Mouse (Mus musculus) kidney, postnatal 0 days (tissue): ENCODE results near the gene Ccdc190. TPM values are rescaled to one million over a fixed set of nuclear protein-coding genes. Genes with fewer than 3 reads are reported as not detected.

ENCODE experiments used
- ATAC-seq: fragments of 200-750 bp; cut with Nextera tagmentation; replicated peaks from 2 replicates; pipeline ENCODE4 v1.8.0; 2017; ENCODE audit warnings: low read depth, moderate number of reproducible peaks, moderate TSS enrichment, moderate library complexity; ENCODE audit not compliant: low FRiP score
- DNase-seq: peaks from one replicate; pipeline ENCODE4 v3.0.0-alpha.2; 2016; ENCODE audit warnings: low spot score
- H3K27ac ChIP-seq: fragments of 300-500 bp; sonication (generic); 2 replicates; pipeline ENCODE4 v1.5.1; 2014; ENCODE audit warnings: mild to moderate bottlenecking
- H3K27me3 ChIP-seq: fragments of 300-500 bp; sonication (generic); 2 replicates; pipeline ENCODE4 v1.6.1; 2014; ENCODE audit warnings: low read length, mixed read lengths; ENCODE audit not compliant: insufficient read depth
- H3K36me3 ChIP-seq: fragments of 300-500 bp; sonication (generic); 2 replicates; pipeline ENCODE4 v1.6.1; 2014; ENCODE audit warnings: low read length, mixed read lengths; ENCODE audit not compliant: insufficient read depth
- H3K4me1 ChIP-seq: fragments of 300-500 bp; sonication (generic); replicated peaks from 2 replicates; pipeline ENCODE4 v1.6.1; 2014; ENCODE audit warnings: antibody characterized with exemption, low read length, mixed read lengths; ENCODE audit not compliant: insufficient read depth
- H3K4me2 ChIP-seq: fragments of 300-500 bp; sonication (generic); 2 replicates; pipeline ENCODE4 v1.6.1; 2014; ENCODE audit warnings: mild to moderate bottlenecking, low read length, moderate library complexity, mixed read lengths
- H3K4me3 ChIP-seq: fragments of 300-500 bp; sonication (generic); replicated peaks from 2 replicates; pipeline ENCODE4 v1.5.1; 2014; ENCODE audit warnings: low read depth, low read length
- H3K9ac ChIP-seq: fragments of 300-500 bp; sonication (generic); 2 replicates; pipeline ENCODE4 v1.6.1; 2014; ENCODE audit warnings: low read depth, low read length
- H3K9me3 ChIP-seq: fragments of 300-500 bp; sonication (generic); replicated peaks from 2 replicates; pipeline ENCODE4 v1.6.1; 2016; ENCODE audit warnings: low read length, inconsistent platforms, mixed read lengths
- CTCF ChIP-seq: IDR thresholded peaks from 2 replicates; pipeline ENCODE4 v1.5.1; 2016; ENCODE audit warnings: antibody characterized with exemption, low read depth, mild to moderate bottlenecking, moderate library complexity
- WGBS: fragments of 180-500 bp; shearing (Covaris S2); extraction: QIAGEN DNeasy Blood & Tissue Kit; methylation state at CpG from one replicate; pipeline ENCODE4 v1.1.7; 2014; 5-methylcytosine and 5-hydroxymethylcytosine counted together
- polyA plus RNA-seq: library from polyadenylated mRNA; unstranded; fragments of >200 nt; fragmentation: Nextera tagmentation; extraction: Ambion mirVana; gene quantifications from 2 replicates; pipeline ENCODE4 v1.2.1, GENCODE M21; 2015

Ccdc190 gene
- polyA plus RNA-seq, 1 experiment from 2014 or later, result 0.16 TPM

- H3K4me2 ChIP-seq, result peak overlapping the region; percentile 37
- no peak overlapping the region for H3K27ac ChIP-seq
- H3K4me1 ChIP-seq, result no peaks in the 10 kb centered on the region; the same call in 1 of the 2 replicates
- no peak for ATAC-seq
- no peak for TF ChIP-seq CTCF
- no peaks in the 10 kb centered on the region for H3K9me3 ChIP-seq
- no peak overlapping the region for H3K9ac ChIP-seq
- H3K4me3 ChIP-seq, result no peak overlapping the region
- WGBS, result 68% methylated on average over 8 of the region's 8 CpGs
- DNase-seq, result no peak
- H3K36me3 ChIP-seq, result no peaks in the 10 kb centered on the region
- H3K27me3 ChIP-seq, result peaks cover 3% of the 10 kb centered on the region; the same call in 1 of the 2 replicates
Measured at GRCm38 (mm10) chr1:169927753-169928369, 587 bp upstream of the Ccdc190 start.

- Histone ChIP-seq H3K9me3 (no peaks in the 10 kb centered on the region), H3K4me2 (no peak overlapping the region), H3K4me1 (no peaks in the 10 kb centered on the region; the same call in 1 of the 2 replicates), H3K9ac (no peak overlapping the region), H3K36me3 (no peaks in the 10 kb centered on the region), H3K27me3 (peaks cover 3% of the 10 kb centered on the region; the same call in 1 of the 2 replicates), H3K4me3 (no peak overlapping the region), H3K27ac (no peak overlapping the region)
- no peak for TF ChIP-seq CTCF
- WGBS, result 77% methylated on average over 7 of the region's 7 CpGs
- no peak for DNase-seq
- no peak for ATAC-seq
Measured at GRCm38 (mm10) chr1:169931698-169932097, 3.2 kb downstream of the Ccdc190 start.

- Histone ChIP-seq H3K27me3 (peaks cover 3% of the 10 kb centered on the region; the same call in 1 of the 2 replicates), H3K4me2 (no peak overlapping the region), H3K4me1 (no peaks in the 10 kb centered on the region; the same call in 1 of the 2 replicates), H3K36me3 (no peaks in the 10 kb centered on the region), H3K27ac (no peak overlapping the region), H3K9me3 (no peaks in the 10 kb centered on the region), H3K4me3 (no peak overlapping the region), H3K9ac (no peak overlapping the region)
- no peak for TF ChIP-seq CTCF
- DNase-seq, result no peak
- 74% methylated on average over 7 of the region's 7 CpGs for WGBS
- ATAC-seq, result no peak
Measured at GRCm38 (mm10) chr1:169932122-169932746, 3.8 kb downstream of the Ccdc190 start.

GRCm38 (mm10) chr1:169934005-169934725 is 5.7 kb downstream of the Ccdc190 start:
- DNase-seq, result peak; percentile 77
- no peaks in the 10 kb centered on the region for H3K9me3 ChIP-seq
- ATAC-seq, result no peak
- H3K9ac ChIP-seq, result no peak overlapping the region
- TF ChIP-seq CTCF, result peak; percentile 74
- H3K4me2 ChIP-seq, result peak overlapping the region; percentile 23; the same call in 1 of the 2 replicates
- H3K4me1 ChIP-seq, result no peaks in the 10 kb centered on the region
- H3K27ac ChIP-seq, result no peak overlapping the region
- WGBS, result 52% methylated on average over 16 of the region's 16 CpGs
- H3K27me3 ChIP-seq, result peaks cover 2% of the 10 kb centered on the region; the same call in 1 of the 2 replicates
- H3K4me3 ChIP-seq, result no peak overlapping the region
- no peaks in the 10 kb centered on the region for H3K36me3 ChIP-seq

- Histone ChIP-seq H3K9me3 (no peaks in the 10 kb centered on the region), H3K27me3 (no peaks in the 10 kb centered on the region), H3K9ac (no peak overlapping the region), H3K4me1 (no peaks in the 10 kb centered on the region), H3K36me3 (no peaks in the 10 kb centered on the region), H3K4me2 (no peak overlapping the region), H3K4me3 (no peak overlapping the region), H3K27ac (no peak overlapping the region)
- 8% methylated on average over 2 of the region's 2 CpGs for WGBS
- ATAC-seq, result no peak
- peak; percentile 64 for DNase-seq
- peak; percentile 82 for TF ChIP-seq CTCF
Measured at GRCm38 (mm10) chr1:169939345-169939744, 10.9 kb downstream of the Ccdc190 start.

- no peak overlapping the region for H3K27ac ChIP-seq
- DNase-seq, result no peak
- H3K4me1 ChIP-seq, result no peaks in the 10 kb centered on the region
- H3K36me3 ChIP-seq, result no peaks in the 10 kb centered on the region
- ATAC-seq, result no peak
- no peak overlapping the region for H3K9ac ChIP-seq
- H3K4me3 ChIP-seq, result no peak overlapping the region
- H3K9me3 ChIP-seq, result no peaks in the 10 kb centered on the region
- H3K4me2 ChIP-seq, result no peak overlapping the region
- no peak for TF ChIP-seq CTCF
- no peaks in the 10 kb centered on the region for H3K27me3 ChIP-seq
- 81% methylated on average over 3 of the region's 3 CpGs for WGBS
Measured at GRCm38 (mm10) chr1:169946004-169946403, 17.6 kb downstream of the Ccdc190 start.
